In genomic region chr11:62629352-62630224, GRCm38 (mm10) we compare ENCODE assay signal across 9 mouse cellular contexts. TPM values are rescaled to one million over a fixed set of nuclear protein-coding genes. Genes with fewer than 3 reads are reported as not detected.
DNase-seq lines count a peak whose midpoint lies in the region; ATAC-seq lines count a peak whose summit lies in the region.
"Had no signal": no experiment of that assay in that cellular context is flagged by ENCODE, and none has a peak within 500 bp of the region (broad histone marks: within the 10 kb centered on the region; RNA-seq: fewer than 3 reads in every experiment).

No protein-coding gene starts in this region.

- H3K4me2 ChIP-seq in heart, embryonic 12.5 days: peak overlapping the region; percentile 57
- peak overlapping the region; percentile 30 for H3K4me2 ChIP-seq in intestine, embryonic 15.5 days (replicated peaks)

- WGBS in heart, embryonic 12.5 days: 6% methylated on average over 9 of the region's 9 CpGs
- WGBS in intestine, embryonic 15.5 days: 5% methylated on average over 9 of the region's 9 CpGs

- peak overlapping the region; percentile 72 for H3K27ac ChIP-seq in heart, embryonic 12.5 days (ENCODE audit: poor library complexity, severe bottlenecking)
- peak overlapping the region; percentile 67 for H3K27ac ChIP-seq in intestine, embryonic 15.5 days

- H3K4me1 ChIP-seq in heart, embryonic 12.5 days (replicated peaks): peaks cover 61% of the 10 kb centered on the region
- peaks cover 34% of the 10 kb centered on the region for H3K4me1 ChIP-seq in intestine, embryonic 15.5 days (replicated peaks)

- H3K4me3 ChIP-seq in heart, embryonic 12.5 days: no peak overlapping the region
- H3K4me3 ChIP-seq in intestine, embryonic 15.5 days (replicated peaks): no peak overlapping the region

- H3K9ac ChIP-seq in heart, embryonic 12.5 days: peak overlapping the region; percentile 45
- no peak overlapping the region for H3K9ac ChIP-seq in intestine, embryonic 15.5 days

- no peak for DNase-seq in heart, postnatal 14 days
- DNase-seq in embryo, embryonic 9.5 days (ENCODE audit: extremely low spot score): peak; percentile 83
- DNase-seq in thymus, postnatal 4 days: peak; percentile 62
- no peak for DNase-seq in cerebellum, adult 18-20 months
- DNase-seq in right cerebral cortex, adult 18-20 months: no peak

- H3K27me3 ChIP-seq in heart, embryonic 12.5 days (replicated peaks): no peaks in the 10 kb centered on the region
- no peaks in the 10 kb centered on the region for H3K27me3 ChIP-seq in intestine, embryonic 15.5 days (replicated peaks)
- H3K27me3 ChIP-seq: CH12.LX had no signal

- ATAC-seq in heart, embryonic 12.5 days (ENCODE audit: insufficient number of reproducible peaks, low FRiP score): no peak
- ATAC-seq in intestine, embryonic 15.5 days: peak; percentile 27
- peak; percentile 54 for ATAC-seq in megakaryocyte progenitor cell, adult 5-6 weeks (replicated peaks; ENCODE audit: poor library complexity)

- 0 out of 2 replicates have a peak, but pooled peaks cover 4% of the 10 kb centered on the region for H3K9me3 ChIP-seq in heart, embryonic 12.5 days (replicated peaks)
- H3K9me3 ChIP-seq in intestine, embryonic 15.5 days: no peaks in the 10 kb centered on the region; the same call in 1 of the 2 replicates

- H3K36me3 ChIP-seq in heart, embryonic 12.5 days: peaks cover 8% of the 10 kb centered on the region; the same call in 1 of the 2 replicates
- H3K36me3 ChIP-seq in intestine, embryonic 15.5 days: no peaks in the 10 kb centered on the region

- intact Hi-C loops in heart, postnatal 14 days (cut with DNase I): no loop called here

RNA-seq across cellular contexts. Expression of gene Lrrc75a, which starts 18.7 kb away (rescaled TPM):
- polyA plus RNA-seq in heart, embryonic 12.5 days (2016; fragmentation: Nextera tagmentation; extraction: Ambion mirVana): 18.6 and 19.6 TPM in 2 replicates
- 1 to 10 TPM; 6.3 to 7.9 TPM for total RNA-seq in heart, postnatal 14 days (2021)
- polyA plus RNA-seq in intestine, embryonic 15.5 days (2015; fragmentation: Nextera tagmentation; extraction: Ambion mirVana): 17.3 and 20.9 TPM in 2 replicates
- 3.6 and 4.9 TPM in 2 replicates for total RNA-seq in megakaryocyte progenitor cell, adult 5-6 weeks (2015)
- total RNA-seq in megakaryocyte progenitor cell, adult 5-6 weeks (2017): 2.2 and 4.5 TPM in 2 replicates

RNA-seq across cellular contexts. Expression of gene Mmgt2, which starts 18.9 kb away (rescaled TPM):
- polyA plus RNA-seq in heart, embryonic 12.5 days (2016; fragmentation: Nextera tagmentation; extraction: Ambion mirVana): 51.0 and 58.3 TPM in 2 replicates
- total RNA-seq in heart, postnatal 14 days (2021): 10 to 100 TPM in 1 of 2 experiments, 1 to 10 TPM in 1; 10.0 to 10.3 TPM
- 71.8 and 72.4 TPM in 2 replicates for polyA plus RNA-seq in intestine, embryonic 15.5 days (2015; fragmentation: Nextera tagmentation; extraction: Ambion mirVana)
- total RNA-seq in megakaryocyte progenitor cell, adult 5-6 weeks (2015): 16.7 and 22.6 TPM in 2 replicates
- 13.0 and 18.5 TPM in 2 replicates for total RNA-seq in megakaryocyte progenitor cell, adult 5-6 weeks (2017)

RNA-seq across cellular contexts. Expression of gene Trpv2, which starts 55.3 kb away (rescaled TPM):
- 4.3 and 4.6 TPM in 2 replicates for polyA plus RNA-seq in heart, embryonic 12.5 days (2016; fragmentation: Nextera tagmentation; extraction: Ambion mirVana)
- 1 to 10 TPM; 3.4 to 4.5 TPM for total RNA-seq in heart, postnatal 14 days (2021)
- polyA plus RNA-seq in intestine, embryonic 15.5 days (2015; fragmentation: Nextera tagmentation; extraction: Ambion mirVana): 10.0 and 10.7 TPM in 2 replicates
- total RNA-seq in megakaryocyte progenitor cell, adult 5-6 weeks (2015): 9.0 and 13.9 TPM in 2 replicates
- 10.5 and 12.9 TPM in 2 replicates for total RNA-seq in megakaryocyte progenitor cell, adult 5-6 weeks (2017)

Comparison
In these comparisons a context has a peak if more than half of its experiments do, and no peak if none do; other contexts are left out.
1. DNase-seq: peak in embryo, embryonic 9.5 days (single experiment) and thymus, postnatal 4 days (single experiment); none in heart, postnatal 14 days (0 of 2), cerebellum, adult 18-20 months (0 of 2) and right cerebral cortex, adult 18-20 months (single experiment).